Mouse (Mus musculus) liver, postnatal 0 days (tissue): ENCODE measurements around the gene Gpr183. TPM values are rescaled to one million over a fixed set of nuclear protein-coding genes. Genes with fewer than 3 reads are reported as not detected.
A peak's percentile ranks its signal among the peaks of the same experiment; 100 is the strongest.

Experiments
- ATAC-seq: fragments of 200-750 bp; cut with Nextera tagmentation; 2 replicates; pipeline ENCODE4 v1.8.0; 2017; ENCODE audit warnings: mild to moderate bottlenecking, moderate library complexity
- DNase-seq: peaks from one replicate; pipeline ENCODE4 v3.0.0-alpha.2; 2016
- H3K27ac ChIP-seq: fragments of 300-500 bp; sonication (generic); 2 replicates; pipeline ENCODE4 v1.5.1; 2014; ENCODE audit warnings: antibody characterized with exemption, moderate library complexity, mild to moderate bottlenecking, low read depth
- H3K27me3 ChIP-seq: fragments of 300-500 bp; sonication (generic); 2 replicates; pipeline ENCODE4 v1.6.1; 2014; ENCODE audit warnings: low read length, control low read depth, mixed read lengths; ENCODE audit not compliant: insufficient read depth
- H3K36me3 ChIP-seq: fragments of 300-500 bp; sonication (generic); replicated peaks from 2 replicates; pipeline ENCODE4 v1.6.1; 2014; ENCODE audit warnings: mild to moderate bottlenecking, control low read depth, low read length, moderate library complexity, mixed read lengths; ENCODE audit not compliant: insufficient read depth
- H3K4me1 ChIP-seq: fragments of 300-500 bp; sonication (generic); 2 replicates; pipeline ENCODE4 v1.6.1; 2014; ENCODE audit warnings: antibody characterized with exemption, mild to moderate bottlenecking, control low read depth; ENCODE audit not compliant: insufficient read depth
- H3K4me2 ChIP-seq: fragments of 300-500 bp; sonication (generic); 2 replicates; pipeline ENCODE4 v1.6.1; 2014; ENCODE audit warnings: low read depth, mild to moderate bottlenecking, low read length, moderate library complexity, mixed read lengths
- H3K4me3 ChIP-seq: fragments of 300-500 bp; sonication (generic); 2 replicates; pipeline ENCODE4 v1.5.1; 2014; ENCODE audit warnings: low read depth, low read length
- H3K9ac ChIP-seq: fragments of 300-500 bp; sonication (generic); replicated peaks from 2 replicates; pipeline ENCODE4 v1.6.1; 2014; ENCODE audit warnings: mild to moderate bottlenecking, moderate library complexity
- H3K9me3 ChIP-seq: fragments of 300-500 bp; sonication (generic); 2 replicates; pipeline ENCODE4 v1.6.1; 2016; ENCODE audit warnings: mild to moderate bottlenecking, control low read depth, low read length, mixed read lengths
- CTCF ChIP-seq: sonication (generic); IDR thresholded peaks from 2 replicates; pipeline ENCODE4 v1.5.1; 2016; ENCODE audit warnings: antibody characterized with exemption, low read depth
- EP300 ChIP-seq: IDR thresholded peaks from 2 replicates; pipeline ENCODE4 v1.6.1; 2016; ENCODE audit warnings: antibody characterized with exemption, low read depth, mild to moderate bottlenecking
- WGBS: fragments of 180-500 bp; shearing (Covaris S2); extraction: QIAGEN DNeasy Blood & Tissue Kit; methylation state at CpG from one replicate; pipeline ENCODE4 v1.1.7; 2014; ENCODE audit not compliant: insufficient replicate concordance; 5-methylcytosine and 5-hydroxymethylcytosine counted together
- polyA plus RNA-seq: library from polyadenylated mRNA; unstranded; fragments of >200 nt; fragmentation: Nextera tagmentation; extraction: Ambion mirVana; gene quantifications from 2 replicates; pipeline ENCODE4 v1.2.1, GENCODE M21; 2015

Gpr183 gene
- polyA plus RNA-seq, 1 experiment from 2014 or later: 0.95 TPM

DNA sequence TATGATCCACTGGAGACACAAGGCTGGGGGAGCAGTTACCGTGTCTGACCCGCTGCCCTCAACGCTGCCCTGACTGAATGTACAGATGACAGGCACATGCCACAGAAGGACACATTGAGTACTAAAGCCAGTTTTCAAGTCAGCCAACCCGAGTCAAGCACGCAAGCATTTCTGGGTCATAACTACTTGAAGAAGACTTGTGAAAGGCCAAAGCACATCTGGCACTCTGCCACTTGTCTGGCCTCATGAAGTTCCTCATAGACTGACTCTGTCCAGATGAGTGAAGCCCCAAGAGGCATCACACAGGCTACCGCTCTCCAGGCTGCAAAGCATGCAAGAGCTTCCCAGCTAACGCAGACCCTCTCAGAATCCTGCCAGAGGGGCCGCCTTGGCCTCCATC is 31.8 kb upstream of the Gpr183 start:
- ATAC-seq: peak; percentile 25; the same call in 1 of the 2 replicates
- H3K4me2 ChIP-seq: no peak overlapping the region
- peaks cover 13% of the 10 kb centered on the region for H3K36me3 ChIP-seq
- H3K4me1 ChIP-seq: peaks cover 18% of the 10 kb centered on the region
- H3K4me3 ChIP-seq: no peak overlapping the region
- H3K9ac ChIP-seq: no peak overlapping the region
- WGBS: 74% methylated on average over 8 of the region's 8 CpGs
- no peaks in the 10 kb centered on the region for H3K9me3 ChIP-seq
- TF ChIP-seq CTCF: no peak
- no peak for TF ChIP-seq EP300
- no peaks in the 10 kb centered on the region for H3K27me3 ChIP-seq
- peak; percentile 52 for DNase-seq
- no peak overlapping the region; the same call in 1 of the 2 replicates for H3K27ac ChIP-seq

DNA sequence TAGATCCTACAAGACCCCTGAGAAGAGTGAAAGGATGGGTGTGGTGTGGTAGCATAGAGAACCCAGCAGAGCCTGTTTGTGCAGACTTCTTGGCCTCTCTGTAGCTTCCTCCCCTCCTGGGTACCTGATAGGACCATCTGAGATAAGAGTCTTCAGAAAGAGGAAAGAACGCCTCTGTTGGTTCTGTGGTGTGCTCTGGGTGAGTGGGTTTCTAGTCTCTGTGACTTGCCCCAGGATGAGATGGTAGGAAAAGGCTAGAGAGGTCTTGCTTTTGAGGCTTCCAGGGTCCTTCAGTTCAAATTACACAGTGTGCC is 30.5 kb upstream of the Gpr183 start:
- ATAC-seq: no peak
- TF ChIP-seq CTCF (no peak), EP300 (no peak)
- H3K36me3 ChIP-seq: peaks cover 13% of the 10 kb centered on the region
- H3K9me3 ChIP-seq: no peaks in the 10 kb centered on the region
- H3K9ac ChIP-seq: no peak overlapping the region
- peaks cover 18% of the 10 kb centered on the region for H3K4me1 ChIP-seq
- H3K27ac ChIP-seq: no peak overlapping the region
- H3K4me3 ChIP-seq: no peak overlapping the region
- H3K27me3 ChIP-seq: no peaks in the 10 kb centered on the region
- no peak overlapping the region for H3K4me2 ChIP-seq
- WGBS: 63% methylated on average over 1 of the region's 1 CpGs
- no peak for DNase-seq

DNA sequence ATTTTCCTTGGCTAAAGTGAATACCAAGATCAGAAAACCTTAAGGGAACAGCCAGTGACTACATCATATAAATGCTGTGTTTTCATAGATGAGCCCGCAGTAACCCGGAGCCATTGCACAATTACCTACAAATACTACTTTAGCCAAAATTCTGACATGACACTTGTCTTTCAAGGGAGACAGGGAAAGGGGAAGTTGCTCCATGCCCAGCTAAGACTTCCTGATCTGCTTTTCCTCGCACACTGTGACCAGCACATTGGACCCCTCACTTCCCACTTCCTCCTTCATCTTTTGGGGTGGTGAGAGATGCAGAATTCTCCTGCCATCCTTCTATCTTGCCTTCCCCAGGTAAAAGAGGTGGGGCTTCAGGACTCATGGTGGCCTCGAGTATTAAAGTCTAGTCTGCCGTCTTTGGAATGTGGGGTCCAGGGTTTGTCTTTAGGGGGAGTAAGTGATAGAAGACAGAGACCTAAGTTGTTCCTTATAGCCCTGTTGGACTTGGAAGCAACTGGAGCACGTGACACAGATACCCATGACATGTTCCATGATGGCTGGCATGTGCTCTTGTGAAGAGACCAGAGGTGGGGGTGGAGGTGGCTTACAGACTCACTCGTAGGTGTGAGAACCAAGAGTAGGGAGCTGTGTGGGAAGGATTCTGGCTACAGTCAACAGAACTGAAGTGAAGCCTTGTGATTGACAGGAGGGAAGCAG is 30.0 kb upstream of the Gpr183 start:
- H3K4me2 ChIP-seq: no peak overlapping the region
- DNase-seq: no peak
- H3K4me3 ChIP-seq: no peak overlapping the region
- WGBS: 64% methylated on average over 7 of the region's 7 CpGs
- no peak overlapping the region for H3K27ac ChIP-seq
- peaks cover 13% of the 10 kb centered on the region for H3K36me3 ChIP-seq
- 0 out of 2 replicates have a peak, but pooled peaks have one; percentile 21 for ATAC-seq
- H3K4me1 ChIP-seq: peaks cover 18% of the 10 kb centered on the region
- no peaks in the 10 kb centered on the region for H3K9me3 ChIP-seq
- no peak overlapping the region for H3K9ac ChIP-seq
- H3K27me3 ChIP-seq: no peaks in the 10 kb centered on the region
- TF ChIP-seq CTCF: no peak
- TF ChIP-seq EP300: no peak

DNA sequence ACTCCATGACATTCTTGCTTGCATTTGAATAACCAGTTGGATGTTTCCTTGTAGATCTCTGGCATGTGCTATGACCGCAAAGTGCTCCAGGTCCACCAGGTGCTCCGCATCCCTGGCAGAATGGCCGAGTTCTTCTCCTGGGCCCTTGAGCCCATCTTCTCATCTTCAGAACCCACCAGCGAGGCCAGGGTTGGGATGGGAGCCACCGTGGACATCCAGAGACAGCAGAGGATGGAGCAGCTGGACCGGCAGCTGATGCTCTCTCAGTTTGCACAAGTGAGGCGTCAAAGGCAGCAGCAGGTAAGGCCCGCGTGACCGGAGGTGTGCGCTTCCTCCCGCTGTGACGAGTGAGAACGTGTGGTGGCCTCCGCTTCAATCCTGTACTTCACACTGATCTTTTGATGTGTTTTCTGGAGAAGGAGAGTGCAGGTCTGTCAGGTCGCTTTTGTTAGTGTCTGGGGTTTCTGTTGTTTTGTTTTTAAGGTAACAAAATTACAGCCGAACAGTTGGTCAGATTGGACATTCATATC is 29.2 kb upstream of the Gpr183 start:
- no peak for DNase-seq

DNA sequence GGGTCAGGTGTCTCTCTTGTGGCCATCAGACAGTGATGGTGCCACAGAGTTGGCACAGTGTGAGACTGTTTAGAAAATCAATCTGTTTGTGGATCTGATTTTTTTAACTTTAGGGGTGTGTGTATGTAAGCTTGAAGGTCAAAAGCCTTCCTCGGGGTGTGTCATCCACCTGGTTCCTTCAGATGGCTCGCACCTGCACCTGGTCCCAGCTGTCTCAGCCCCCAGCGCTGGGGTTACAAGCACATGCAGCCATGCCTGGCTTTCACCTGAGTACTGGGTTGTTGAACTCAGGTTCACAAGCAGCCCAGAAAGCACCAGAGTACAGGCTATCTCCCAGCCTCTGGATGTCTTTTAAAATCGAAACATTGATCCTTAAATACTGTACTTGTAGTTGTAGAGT is 28.6 kb upstream of the Gpr183 start:
- TF ChIP-seq EP300 (no peak), CTCF (no peak)
- Histone ChIP-seq H3K9me3 (no peaks in the 10 kb centered on the region), H3K27me3 (no peaks in the 10 kb centered on the region), H3K36me3 (peaks cover 13% of the 10 kb centered on the region), H3K27ac (no peak overlapping the region), H3K4me3 (no peak overlapping the region), H3K4me1 (peaks cover 23% of the 10 kb centered on the region), H3K4me2 (no peak overlapping the region), H3K9ac (no peak overlapping the region)
- no peak for DNase-seq
- no peak for ATAC-seq
- WGBS: 81% methylated on average over 4 of the region's 4 CpGs

More for the DNA sequence above, 29.2 kb upstream of the Gpr183 start:
- no peak overlapping the region for H3K9ac ChIP-seq
- WGBS: 85% methylated on average over 17 of the region's 17 CpGs
- no peak for ATAC-seq
- H3K27me3 ChIP-seq: no peaks in the 10 kb centered on the region
- 0 out of 2 replicates have a peak overlapping the region, but pooled peaks have one; percentile 6 for H3K27ac ChIP-seq
- no peak overlapping the region for H3K4me3 ChIP-seq
- TF ChIP-seq EP300: no peak
- peaks cover 13% of the 10 kb centered on the region for H3K36me3 ChIP-seq
- no peak overlapping the region for H3K4me2 ChIP-seq
- H3K9me3 ChIP-seq: no peaks in the 10 kb centered on the region
- peaks cover 19% of the 10 kb centered on the region for H3K4me1 ChIP-seq

DNA sequence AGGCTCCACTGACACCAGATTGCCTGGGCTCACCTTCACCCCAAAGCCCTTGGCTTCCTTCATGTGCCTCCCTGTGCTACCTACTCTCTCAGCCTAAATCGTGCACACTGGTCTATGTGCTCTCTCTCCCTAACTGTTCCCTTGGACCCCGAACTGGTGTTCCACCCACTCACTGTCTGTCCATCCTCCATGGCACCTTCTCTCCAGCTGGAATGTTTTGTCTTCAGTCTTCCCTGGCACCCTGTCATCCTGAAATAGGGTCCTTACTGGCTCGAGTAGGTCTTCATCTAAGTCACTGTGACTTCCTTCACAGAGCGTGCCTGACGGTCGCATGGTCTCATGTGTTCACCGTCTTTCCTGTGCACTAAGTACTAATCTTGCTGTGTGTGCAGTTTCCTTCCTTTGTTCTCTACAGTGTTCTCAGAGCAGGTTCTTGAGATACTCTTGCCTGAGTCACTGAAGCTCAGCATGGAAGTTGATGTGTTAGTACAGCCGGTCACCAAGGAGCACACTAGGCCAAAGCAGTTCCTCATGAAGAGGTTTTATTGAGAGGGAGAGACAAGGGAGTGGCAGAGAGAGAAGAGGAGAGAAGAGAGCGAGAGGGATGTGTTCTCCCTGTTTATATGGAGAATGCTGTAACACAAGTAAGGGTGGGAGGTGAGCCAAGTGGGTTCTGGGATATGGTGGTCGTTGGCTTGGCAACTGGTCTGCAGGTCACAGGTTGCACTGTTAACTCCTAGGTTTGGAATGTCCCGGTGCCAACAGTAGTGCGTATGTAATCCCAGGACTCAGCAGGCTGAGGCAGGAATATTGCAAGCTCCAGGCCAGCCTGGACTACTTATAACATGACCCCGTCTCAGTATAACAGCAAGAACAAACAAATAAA is 27.6 kb upstream of the Gpr183 start:
- Histone ChIP-seq H3K9me3 (no peaks in the 10 kb centered on the region), H3K27me3 (no peaks in the 10 kb centered on the region), H3K9ac (no peak overlapping the region), H3K36me3 (peaks cover 13% of the 10 kb centered on the region), H3K4me2 (no peak overlapping the region), H3K27ac (0 out of 2 replicates have a peak overlapping the region, but pooled peaks have one; percentile 16), H3K4me3 (no peak overlapping the region), H3K4me1 (peaks cover 23% of the 10 kb centered on the region)
- WGBS: 64% methylated on average over 13 of the region's 13 CpGs
- DNase-seq (no peak), ATAC-seq (peak; percentile 55)
- TF ChIP-seq EP300 (no peak), CTCF (no peak)
